Mouse (Mus musculus): ENCODE measurements at regions not wholly inside any gene's neighbourhood (a gene's known extent, or its start where the extent isn't known, plus 50 kb on each side); places are given as distances from the start of the nearest gene placed in this dataset.

- Histone ChIP-seq H3K27ac (ENCODE audit: low read length) (no peak overlapping the region), H3K27me3 (ENCODE audit: control insufficient read depth, insufficient read depth, low read length) (no peaks in the 10 kb centered on the region), H3K4me2 (ENCODE audit: low read depth, low read length) (no peak overlapping the region), H3K4me3 (replicated peaks; ENCODE audit: low read length) (no peak overlapping the region), H3K9me3 (replicated peaks; ENCODE audit: control insufficient read depth, low read length) (no peaks in the 10 kb centered on the region), H3K9ac (ENCODE audit: low read length) (no peak overlapping the region), H3K4me1 (ENCODE audit: control insufficient read depth, insufficient read depth, low read length) (no peaks in the 10 kb centered on the region), H3K36me3 (ENCODE audit: control insufficient read depth, insufficient read depth, low read length) (no peaks in the 10 kb centered on the region)
- no peak for ATAC-seq (ENCODE audit: insufficient read depth, low FRiP score)
- 93% methylated on average over 5 of the region's 5 CpGs for WGBS
These were observed 82.2 kb downstream of the Il20rb start for GRCm38 (mm10) chr9:100404426-100404825.

- Histone ChIP-seq H3K27ac (ENCODE audit: low read length) (no peak overlapping the region), H3K4me3 (replicated peaks; ENCODE audit: low read length) (no peak overlapping the region), H3K27me3 (ENCODE audit: control insufficient read depth, insufficient read depth, low read length) (no peaks in the 10 kb centered on the region), H3K4me2 (ENCODE audit: low read depth, low read length) (no peak overlapping the region), H3K36me3 (ENCODE audit: control insufficient read depth, insufficient read depth, low read length) (no peaks in the 10 kb centered on the region), H3K9ac (ENCODE audit: low read length) (no peak overlapping the region), H3K9me3 (replicated peaks; ENCODE audit: control insufficient read depth, low read length) (no peaks in the 10 kb centered on the region), H3K4me1 (ENCODE audit: control insufficient read depth, insufficient read depth, low read length) (no peaks in the 10 kb centered on the region)
- peak; percentile 53; the same call in 1 of the 2 replicates for ATAC-seq (ENCODE audit: insufficient read depth, low FRiP score)
- 19% methylated on average over 8 of the region's 8 CpGs for WGBS
These were observed 86.2 kb downstream of the Il20rb start for GRCm38 (mm10) chr9:100400366-100400765.

- Histone ChIP-seq H3K9me3 (replicated peaks; ENCODE audit: control insufficient read depth, low read length) (no peaks in the 10 kb centered on the region), H3K9ac (ENCODE audit: low read length) (no peak overlapping the region), H3K4me3 (replicated peaks; ENCODE audit: low read length) (no peak overlapping the region), H3K27me3 (ENCODE audit: control insufficient read depth, insufficient read depth, low read length) (no peaks in the 10 kb centered on the region), H3K4me1 (ENCODE audit: control insufficient read depth, insufficient read depth, low read length) (no peaks in the 10 kb centered on the region), H3K27ac (ENCODE audit: low read length) (no peak overlapping the region), H3K36me3 (ENCODE audit: control insufficient read depth, insufficient read depth, low read length) (no peaks in the 10 kb centered on the region), H3K4me2 (ENCODE audit: low read depth, low read length) (no peak overlapping the region)
- WGBS: 84% methylated on average over 7 of the region's 7 CpGs
- no peak for ATAC-seq (ENCODE audit: insufficient read depth, low FRiP score)
These were observed 90.2 kb downstream of the Il20rb start for GRCm38 (mm10) chr9:100396340-100396910.

- H3K9me3 ChIP-seq (replicated peaks; ENCODE audit: control insufficient read depth, low read length): no peaks in the 10 kb centered on the region
- H3K4me1 ChIP-seq (ENCODE audit: control insufficient read depth, insufficient read depth, low read length): no peaks in the 10 kb centered on the region
- H3K4me2 ChIP-seq (ENCODE audit: low read depth, low read length): no peak overlapping the region
- WGBS: 4% methylated on average over 5 of the region's 5 CpGs
- H3K4me3 ChIP-seq (replicated peaks; ENCODE audit: low read length): no peak overlapping the region
- ATAC-seq (ENCODE audit: insufficient read depth, low FRiP score): no peak
- no peak overlapping the region for H3K9ac ChIP-seq (ENCODE audit: low read length)
- no peak overlapping the region for H3K27ac ChIP-seq (ENCODE audit: low read length)
- H3K27me3 ChIP-seq (ENCODE audit: control insufficient read depth, insufficient read depth, low read length): no peaks in the 10 kb centered on the region
- no peaks in the 10 kb centered on the region for H3K36me3 ChIP-seq (ENCODE audit: control insufficient read depth, insufficient read depth, low read length)
These were observed 90.9 kb downstream of the Il20rb start for GRCm38 (mm10) chr9:100395711-100396110.

- Histone ChIP-seq H3K27me3 (ENCODE audit: control insufficient read depth, insufficient read depth, low read length) (no peaks in the 10 kb centered on the region), H3K4me1 (ENCODE audit: control insufficient read depth, insufficient read depth, low read length) (no peaks in the 10 kb centered on the region), H3K4me2 (ENCODE audit: low read depth, low read length) (no peak overlapping the region), H3K27ac (ENCODE audit: low read length) (no peak overlapping the region), H3K9ac (ENCODE audit: low read length) (no peak overlapping the region), H3K36me3 (ENCODE audit: control insufficient read depth, insufficient read depth, low read length) (no peaks in the 10 kb centered on the region), H3K4me3 (replicated peaks; ENCODE audit: low read length) (no peak overlapping the region), H3K9me3 (replicated peaks; ENCODE audit: control insufficient read depth, low read length) (no peaks in the 10 kb centered on the region)
- WGBS: 34% methylated on average over 1 of the region's 1 CpGs
- no peak for ATAC-seq (ENCODE audit: insufficient read depth, low FRiP score)
These were observed 92.0 kb downstream of the Il20rb start for GRCm38 (mm10) chr9:100394632-100395031.

GRCm38 (mm10) chr9:100394166-100394565 is 92.4 kb downstream of the Il20rb start:
- WGBS: 37% methylated on average over 5 of the region's 5 CpGs

GRCm38 (mm10) chr9:100392262-100392661 is 94.3 kb downstream of the Il20rb start:
- 38% methylated on average over 1 of the region's 1 CpGs for WGBS
- H3K36me3 ChIP-seq (ENCODE audit: control insufficient read depth, insufficient read depth, low read length): no peaks in the 10 kb centered on the region
- H3K4me1 ChIP-seq (ENCODE audit: control insufficient read depth, insufficient read depth, low read length): no peaks in the 10 kb centered on the region
- H3K4me2 ChIP-seq (ENCODE audit: low read depth, low read length): no peak overlapping the region
- no peak overlapping the region for H3K27ac ChIP-seq (ENCODE audit: low read length)
- no peak overlapping the region for H3K4me3 ChIP-seq (replicated peaks; ENCODE audit: low read length)
- no peak for ATAC-seq (ENCODE audit: insufficient read depth, low FRiP score)
- H3K9me3 ChIP-seq (replicated peaks; ENCODE audit: control insufficient read depth, low read length): no peaks in the 10 kb centered on the region
- no peak overlapping the region for H3K9ac ChIP-seq (ENCODE audit: low read length)
- H3K27me3 ChIP-seq (ENCODE audit: control insufficient read depth, insufficient read depth, low read length): no peaks in the 10 kb centered on the region

More at GRCm38 (mm10) chr9:100394166-100394565, 92.4 kb downstream of the Il20rb start:
- Histone ChIP-seq H3K4me3 (replicated peaks; ENCODE audit: low read length) (no peak overlapping the region), H3K4me1 (ENCODE audit: control insufficient read depth, insufficient read depth, low read length) (no peaks in the 10 kb centered on the region), H3K9me3 (replicated peaks; ENCODE audit: control insufficient read depth, low read length) (no peaks in the 10 kb centered on the region), H3K27ac (ENCODE audit: low read length) (no peak overlapping the region), H3K4me2 (ENCODE audit: low read depth, low read length) (no peak overlapping the region), H3K9ac (ENCODE audit: low read length) (no peak overlapping the region), H3K36me3 (ENCODE audit: control insufficient read depth, insufficient read depth, low read length) (no peaks in the 10 kb centered on the region), H3K27me3 (ENCODE audit: control insufficient read depth, insufficient read depth, low read length) (no peaks in the 10 kb centered on the region)
- ATAC-seq (ENCODE audit: insufficient read depth, low FRiP score): no peak

GRCm38 (mm10) chr9:100391566-100392213 is 94.9 kb downstream of the Il20rb start:
- Histone ChIP-seq H3K4me2 (ENCODE audit: low read depth, low read length) (no peak overlapping the region), H3K9ac (ENCODE audit: low read length) (no peak overlapping the region), H3K9me3 (replicated peaks; ENCODE audit: control insufficient read depth, low read length) (no peaks in the 10 kb centered on the region), H3K27me3 (ENCODE audit: control insufficient read depth, insufficient read depth, low read length) (no peaks in the 10 kb centered on the region), H3K4me3 (replicated peaks; ENCODE audit: low read length) (no peak overlapping the region), H3K27ac (ENCODE audit: low read length) (no peak overlapping the region), H3K4me1 (ENCODE audit: control insufficient read depth, insufficient read depth, low read length) (no peaks in the 10 kb centered on the region), H3K36me3 (ENCODE audit: control insufficient read depth, insufficient read depth, low read length) (no peaks in the 10 kb centered on the region)
- no peak for ATAC-seq (ENCODE audit: insufficient read depth, low FRiP score)
- 53% methylated on average over 8 of the region's 8 CpGs for WGBS

- no peaks in the 10 kb centered on the region for H3K9me3 ChIP-seq (replicated peaks; ENCODE audit: control insufficient read depth, low read length)
- no peak for ATAC-seq (ENCODE audit: insufficient read depth, low FRiP score)
- no peak overlapping the region for H3K9ac ChIP-seq (ENCODE audit: low read length)
- 72% methylated on average over 7 of the region's 7 CpGs for WGBS
- no peak overlapping the region for H3K4me3 ChIP-seq (replicated peaks; ENCODE audit: low read length)
- no peak overlapping the region for H3K27ac ChIP-seq (ENCODE audit: low read length)
- no peaks in the 10 kb centered on the region for H3K4me1 ChIP-seq (ENCODE audit: control insufficient read depth, insufficient read depth, low read length)
- H3K36me3 ChIP-seq (ENCODE audit: control insufficient read depth, insufficient read depth, low read length): no peaks in the 10 kb centered on the region
- H3K4me2 ChIP-seq (ENCODE audit: low read depth, low read length): no peak overlapping the region
- H3K27me3 ChIP-seq (ENCODE audit: control insufficient read depth, insufficient read depth, low read length): no peaks in the 10 kb centered on the region
These were observed 98.2 kb downstream of the Il20rb start for GRCm38 (mm10) chr9:100388393-100388792.

Data from stomach, embryonic 16.5 days (tissue).